Mouse (Mus musculus): ENCODE results near the gene Med15. TPM values are rescaled to one million over a fixed set of nuclear protein-coding genes. Genes with fewer than 3 reads are reported as not detected.
"Not testable (repeated sequence)": the region's sequence is repeated elsewhere in the genome, so short reads cannot be mapped to it uniquely, and the experiment has no call there.

Gene Med15
- polyA plus RNA-seq, 1 experiment from 2014 or later: 46.1 TPM

GRCm38 (mm10) chr16:17758902-17759301 lies 26.2 kb upstream of the Med15 start:
- no peaks in the 10 kb centered on the region for H3K9me3 ChIP-seq (replicated peaks)
- peak overlapping the region; percentile 81 for H3K4me2 ChIP-seq
- no peaks in the 10 kb centered on the region for H3K36me3 ChIP-seq
- H3K9ac ChIP-seq (replicated peaks): peak overlapping the region; percentile 94
- ATAC-seq (ENCODE audit: low FRiP score): no peak; the same call in 1 of the 2 replicates
- H3K4me1 ChIP-seq: peaks cover 43% of the 10 kb centered on the region
- H3K27ac ChIP-seq (replicated peaks): peak overlapping the region; percentile 81
- WGBS: 50% methylated on average over 9 of the region's 9 CpGs
- H3K4me3 ChIP-seq (replicated peaks): peak overlapping the region; percentile 84
- H3K27me3 ChIP-seq (replicated peaks): 0 out of 2 replicates have a peak, but pooled peaks cover 7% of the 10 kb centered on the region

GRCm38 (mm10) chr16:17757756-17758155 lies 25.1 kb upstream of the Med15 start:
- H3K9me3 ChIP-seq (replicated peaks): no peaks in the 10 kb centered on the region
- H3K4me1 ChIP-seq: peaks cover 37% of the 10 kb centered on the region
- H3K9ac ChIP-seq (replicated peaks): no peak overlapping the region
- no peak overlapping the region for H3K27ac ChIP-seq (replicated peaks)
- ATAC-seq (ENCODE audit: low FRiP score): no peak
- no peak overlapping the region for H3K4me2 ChIP-seq
- H3K27me3 ChIP-seq (replicated peaks): 0 out of 2 replicates have a peak, but pooled peaks cover 7% of the 10 kb centered on the region
- H3K4me3 ChIP-seq (replicated peaks): no peak overlapping the region
- 94% methylated on average over 1 of the region's 1 CpGs for WGBS
- no peaks in the 10 kb centered on the region for H3K36me3 ChIP-seq

- Histone ChIP-seq H3K4me2 (no peak overlapping the region), H3K4me1 (peaks cover 4% of the 10 kb centered on the region), H3K36me3 (no peaks in the 10 kb centered on the region), H3K9ac (replicated peaks) (no peak overlapping the region), H3K27ac (replicated peaks) (no peak overlapping the region), H3K4me3 (replicated peaks) (no peak overlapping the region), H3K27me3 (replicated peaks) (0 out of 2 replicates have a peak, but pooled peaks cover 7% of the 10 kb centered on the region), H3K9me3 (replicated peaks) (no peaks in the 10 kb centered on the region)
- no peak for ATAC-seq (ENCODE audit: low FRiP score)
- 33% methylated on average over 1 of the region's 1 CpGs for WGBS
These were observed 21.0 kb upstream of the Med15 start for GRCm38 (mm10) chr16:17753686-17754085.

- no peak overlapping the region for H3K4me3 ChIP-seq (replicated peaks)
- ATAC-seq (ENCODE audit: low FRiP score): no peak
- no peak overlapping the region for H3K4me2 ChIP-seq
- 0 out of 2 replicates have a peak, but pooled peaks cover 7% of the 10 kb centered on the region for H3K27me3 ChIP-seq (replicated peaks)
- no peak overlapping the region for H3K27ac ChIP-seq (replicated peaks)
- 27% methylated on average over 3 of the region's 3 CpGs for WGBS
- no peaks in the 10 kb centered on the region for H3K4me1 ChIP-seq
- H3K9ac ChIP-seq (replicated peaks): no peak overlapping the region
- no peaks in the 10 kb centered on the region for H3K9me3 ChIP-seq (replicated peaks)
- no peaks in the 10 kb centered on the region for H3K36me3 ChIP-seq
These were observed 20.3 kb upstream of the Med15 start for GRCm38 (mm10) chr16:17753001-17753400.

GRCm38 (mm10) chr16:17745067-17745466 lies 12.4 kb upstream of the Med15 start:
- Histone ChIP-seq H3K9me3 (replicated peaks) (no peaks in the 10 kb centered on the region), H3K9ac (replicated peaks) (no peak overlapping the region), H3K36me3 (no peaks in the 10 kb centered on the region), H3K27ac (replicated peaks) (no peak overlapping the region), H3K4me1 (no peaks in the 10 kb centered on the region), H3K4me2 (no peak overlapping the region), H3K4me3 (replicated peaks) (no peak overlapping the region), H3K27me3 (replicated peaks) (no peaks in the 10 kb centered on the region)
- 73% methylated on average over 2 of the region's 2 CpGs for WGBS
- no peak for ATAC-seq (ENCODE audit: low FRiP score)

- no peaks in the 10 kb centered on the region for H3K36me3 ChIP-seq
- ATAC-seq (ENCODE audit: low FRiP score): no peak
- no peak overlapping the region for H3K4me3 ChIP-seq (replicated peaks)
- no peaks in the 10 kb centered on the region for H3K27me3 ChIP-seq (replicated peaks)
- no peak overlapping the region for H3K9ac ChIP-seq (replicated peaks)
- 11% methylated on average over 1 of the region's 1 CpGs for WGBS
- H3K27ac ChIP-seq (replicated peaks): no peak overlapping the region
- H3K9me3 ChIP-seq (replicated peaks): no peaks in the 10 kb centered on the region
- no peaks in the 10 kb centered on the region for H3K4me1 ChIP-seq
- H3K4me2 ChIP-seq: no peak overlapping the region
These were observed 11.8 kb upstream of the Med15 start for GRCm38 (mm10) chr16:17744536-17744935.

- no peak for ATAC-seq (ENCODE audit: low FRiP score)
- H3K9ac ChIP-seq (replicated peaks): no peak overlapping the region
- no peak overlapping the region for H3K4me2 ChIP-seq
- H3K4me3 ChIP-seq (replicated peaks): no peak overlapping the region
- 47% methylated on average over 4 of the region's 4 CpGs for WGBS
- no peaks in the 10 kb centered on the region for H3K9me3 ChIP-seq (replicated peaks)
- no peaks in the 10 kb centered on the region for H3K27me3 ChIP-seq (replicated peaks)
- no peak overlapping the region for H3K27ac ChIP-seq (replicated peaks)
- no peaks in the 10 kb centered on the region for H3K4me1 ChIP-seq
- H3K36me3 ChIP-seq: no peaks in the 10 kb centered on the region
These were observed 10.6 kb upstream of the Med15 start for GRCm38 (mm10) chr16:17743279-17743678.

- Histone ChIP-seq H3K27ac (replicated peaks) (no peak overlapping the region), H3K36me3 (no peaks in the 10 kb centered on the region), H3K4me1 (no peaks in the 10 kb centered on the region), H3K9me3 (replicated peaks) (no peaks in the 10 kb centered on the region), H3K9ac (replicated peaks) (no peak overlapping the region), H3K4me2 (no peak overlapping the region), H3K27me3 (replicated peaks) (no peaks in the 10 kb centered on the region), H3K4me3 (replicated peaks) (no peak overlapping the region)
- WGBS: 90% methylated on average over 1 of the region's 1 CpGs
- no peak for ATAC-seq (ENCODE audit: low FRiP score)
These were observed 10.1 kb upstream of the Med15 start for GRCm38 (mm10) chr16:17742810-17743209.

- no peaks in the 10 kb centered on the region for H3K4me1 ChIP-seq
- no peaks in the 10 kb centered on the region for H3K9me3 ChIP-seq (replicated peaks)
- H3K4me3 ChIP-seq (replicated peaks): no peak overlapping the region
- 85% methylated on average over 4 of the region's 4 CpGs for WGBS
- no peak for ATAC-seq (ENCODE audit: low FRiP score)
- H3K27ac ChIP-seq (replicated peaks): no peak overlapping the region
- H3K9ac ChIP-seq (replicated peaks): no peak overlapping the region
- no peak overlapping the region for H3K4me2 ChIP-seq
- no peaks in the 10 kb centered on the region for H3K36me3 ChIP-seq
- H3K27me3 ChIP-seq (replicated peaks): peaks cover 3% of the 10 kb centered on the region; the same call in 1 of the 2 replicates
These were observed 7.4 kb upstream of the Med15 start for GRCm38 (mm10) chr16:17740080-17740479.

GRCm38 (mm10) chr16:17736156-17736555 lies 3.5 kb upstream of the Med15 start:
- Histone ChIP-seq H3K27ac (replicated peaks) (no peak overlapping the region), H3K9me3 (replicated peaks) (no peaks in the 10 kb centered on the region), H3K4me3 (replicated peaks) (no peak overlapping the region), H3K27me3 (replicated peaks) (peaks cover 3% of the 10 kb centered on the region; the same call in 1 of the 2 replicates), H3K4me1 (no peaks in the 10 kb centered on the region), H3K9ac (replicated peaks) (no peak overlapping the region), H3K36me3 (no peaks in the 10 kb centered on the region), H3K4me2 (no peak overlapping the region)
- no peak for ATAC-seq (ENCODE audit: low FRiP score)
- WGBS: 51% methylated on average over 4 of the region's 4 CpGs

GRCm38 (mm10) chr16:17734872-17735271 lies 2.2 kb upstream of the Med15 start:
- H3K9me3 ChIP-seq (replicated peaks); H3K4me3 ChIP-seq (replicated peaks); H3K9ac ChIP-seq (replicated peaks); H3K36me3 ChIP-seq; H3K4me2 ChIP-seq; H3K27ac ChIP-seq (replicated peaks); ATAC-seq (ENCODE audit: low FRiP score); H3K4me1 ChIP-seq; H3K27me3 ChIP-seq (replicated peaks): not testable (repeated sequence)
- 86% methylated on average over 6 of the region's 6 CpGs for WGBS

GRCm38 (mm10) chr16:17733646-17734045 lies 955 bp upstream of the Med15 start:
- no peak for ATAC-seq (ENCODE audit: low FRiP score)
- no peaks in the 10 kb centered on the region for H3K36me3 ChIP-seq
- H3K27ac ChIP-seq (replicated peaks): no peak overlapping the region
- no peak overlapping the region for H3K9ac ChIP-seq (replicated peaks)
- H3K9me3 ChIP-seq (replicated peaks): no peaks in the 10 kb centered on the region
- peak overlapping the region; percentile 34 for H3K4me2 ChIP-seq
- H3K4me3 ChIP-seq (replicated peaks): no peak overlapping the region
- 74% methylated on average over 2 of the region's 2 CpGs for WGBS
- H3K4me1 ChIP-seq: no peaks in the 10 kb centered on the region
- H3K27me3 ChIP-seq (replicated peaks): peaks cover 3% of the 10 kb centered on the region; the same call in 1 of the 2 replicates

GRCm38 (mm10) chr16:17732431-17732830 lies 260 bp downstream of the Med15 start:
- peaks cover 3% of the 10 kb centered on the region; the same call in 1 of the 2 replicates for H3K27me3 ChIP-seq (replicated peaks)
- H3K9ac ChIP-seq (replicated peaks): no peak overlapping the region
- no peak overlapping the region for H3K27ac ChIP-seq (replicated peaks)
- ATAC-seq (ENCODE audit: low FRiP score): no peak
- no peak overlapping the region for H3K4me3 ChIP-seq (replicated peaks)
- H3K36me3 ChIP-seq: no peaks in the 10 kb centered on the region
- H3K9me3 ChIP-seq (replicated peaks): no peaks in the 10 kb centered on the region
- no peaks in the 10 kb centered on the region for H3K4me1 ChIP-seq
- H3K4me2 ChIP-seq: no peak overlapping the region
- 80% methylated on average over 6 of the region's 6 CpGs for WGBS

Measured in neural tube, embryonic 15.5 days (tissue).